Mouse (Mus musculus): ENCODE results near the gene Nup98.

- TF ChIP-seq CTCF (IDR thresholded peaks at IDR 0.05; ENCODE audit: control insufficient read depth, insufficient read depth, low read length), result no peak
- TF ChIP-seq POLR2A (IDR thresholded peaks at IDR 0.05; ENCODE audit: borderline replicate concordance, control insufficient read depth, low read depth, low read length), result 0 out of 2 replicates have a peak, but pooled peaks have one; percentile 8
These were observed 39.5 kb upstream of the Nup98 start for GRCm38 (mm10) chr7:102249531-102249895.

All from bone marrow, adult 2 months (tissue).